Mouse (Mus musculus): Measurements from ENCODE around the gene Lrr1. TPM values are rescaled to one million over a fixed set of nuclear protein-coding genes. Genes with fewer than 3 reads are reported as not detected.

The Lrr1 gene
- polyA plus RNA-seq (2012; rRNA removed), result 18.2 and 28.2 TPM in 2 replicates

GRCm38 (mm10) chr12:69168461-69169106 lies at the start of gene Lrr1:
Gene Lrr1, plus strand, starts transcription at chr12:69168814.

GRCm38 (mm10) chr12:69158765-69159577 lies 9.6 kb upstream of the Lrr1 start, which contains the start of gene Rps29:
Gene Rps29, minus strand, starts transcription at chr12:69159186.

GRCm38 (mm10) chr12:69183583-69184308 lies 15.1 kb downstream of the Lrr1 start, which contains the start of the genes Rpl36al and Mgat2:
Gene Rpl36al, minus strand, starts transcription at chr12:69184083.
Gene Mgat2, plus strand, starts transcription at chr12:69184157.

GRCm38 (mm10) chr12:69196444-69197377 lies 28.1 kb downstream of the Lrr1 start, which contains the start of gene Gm49383:
Gene Gm49383, minus strand, starts transcription at chr12:69197104.

GRCm38 (mm10) chr12:69198164-69198535 lies 29.5 kb downstream of the Lrr1 start, which contains the start of gene Dnaaf2:
Gene Dnaaf2, minus strand, starts transcription at chr12:69198429.

GRCm38 (mm10) chr12:69204052-69204833 lies 35.6 kb downstream of the Lrr1 start, which contains the start of gene Gm49384:
Gene Gm49384, minus strand, starts transcription at chr12:69204267.

GRCm38 (mm10) chr12:69227776-69228466 lies 59.3 kb downstream of the Lrr1 start, which contains the start of gene Pole2:
Gene Pole2, minus strand, starts transcription at chr12:69228195.

Other genes starting within 250 kb of the Lrr1 start
- gene Rps29, start 9.6 kb upstream of the Lrr1 start, polyA plus RNA-seq (2012; rRNA removed), result 1,183 and 2,440 TPM in 2 replicates
- gene Rpl36al, start 15.3 kb downstream of the Lrr1 start, polyA plus RNA-seq (2012; rRNA removed), result 616 and 663 TPM in 2 replicates
- 20.3 and 21.5 TPM in 2 replicates for gene Mgat2, start 15.3 kb downstream of the Lrr1 start, polyA plus RNA-seq (2012; rRNA removed)
- gene Gm49383, start 28.3 kb downstream of the Lrr1 start, polyA plus RNA-seq (2012; rRNA removed), result 9.7 and 17.6 TPM in 2 replicates
- 7.2 and 9.8 TPM in 2 replicates for gene Dnaaf2, start 29.6 kb downstream of the Lrr1 start, polyA plus RNA-seq (2012; rRNA removed)
- gene Gm49384, start 35.5 kb downstream of the Lrr1 start, polyA plus RNA-seq (2012; rRNA removed), result 14.6 and 18.5 TPM in 2 replicates
- 21.5 and 37.2 TPM in 2 replicates for gene Pole2, start 59.4 kb downstream of the Lrr1 start, polyA plus RNA-seq (2012; rRNA removed)
- 1.5 and 2.0 TPM in 2 replicates for gene Klhdc1, start 72.4 kb downstream of the Lrr1 start, polyA plus RNA-seq (2012; rRNA removed)
- gene Klhdc2, start 127.9 kb downstream of the Lrr1 start, polyA plus RNA-seq (2012; rRNA removed), result 123 and 152 TPM in 2 replicates
- gene Nemf, start 188.4 kb downstream of the Lrr1 start, polyA plus RNA-seq (2012; rRNA removed), result 39.4 and 48.0 TPM in 2 replicates
- gene Arf6, start 203.3 kb downstream of the Lrr1 start, polyA plus RNA-seq (2012; rRNA removed), result 72.5 and 100 TPM in 2 replicates
- gene Gm9887, start 203.6 kb downstream of the Lrr1 start, polyA plus RNA-seq (2012; rRNA removed), result 0.22 and 0.74 TPM in 2 replicates

Data from central nervous system, embryonic 11.5 days (tissue).